ENCODE assay signal across 18 mouse cellular contexts in genomic region chr19:41670931-41671330, GRCm38 (mm10).
DNase-seq lines count a peak whose midpoint lies in the region; ATAC-seq lines count a peak whose summit lies in the region.
"Had no signal": no experiment of that assay in that cellular context is flagged by ENCODE, and none has a peak within 500 bp of the region (broad histone marks: within the 10 kb centered on the region; RNA-seq: fewer than 3 reads in every experiment).

No protein-coding gene starts in this region.

- H3K4me3 ChIP-seq in forebrain, embryonic 10.5 days, result no peak overlapping the region
- no peak overlapping the region for H3K4me3 ChIP-seq in forebrain, embryonic 11.5 days (ENCODE audit: low read depth, low read length)
- no peak overlapping the region for H3K4me3 ChIP-seq in kidney, embryonic 15.5 days (replicated peaks)
- H3K4me3 ChIP-seq in hindbrain, embryonic 14.5 days (replicated peaks; ENCODE audit: low read length), result no peak overlapping the region
- H3K4me3 ChIP-seq in midbrain, embryonic 16.5 days (ENCODE audit: low read depth, low read length), result no peak overlapping the region
- H3K4me3 ChIP-seq: heart, adult 2 months; heart, embryonic 13.5 days; neural tube, embryonic 12.5 days had no signal

- WGBS in forebrain, embryonic 10.5 days, result 52% methylated on average over 7 of the region's 7 CpGs
- 46% methylated on average over 7 of the region's 7 CpGs for WGBS in forebrain, embryonic 11.5 days
- WGBS in kidney, embryonic 15.5 days, result 54% methylated on average over 7 of the region's 7 CpGs
- WGBS in hindbrain, embryonic 14.5 days, result 17% methylated on average over 7 of the region's 7 CpGs
- 34% methylated on average over 7 of the region's 7 CpGs for WGBS in midbrain, embryonic 16.5 days

- H3K9me3 ChIP-seq in forebrain, embryonic 10.5 days, result no peaks in the 10 kb centered on the region
- H3K9me3 ChIP-seq in forebrain, embryonic 11.5 days (ENCODE audit: control insufficient read depth, low read length), result no peaks in the 10 kb centered on the region
- H3K9me3 ChIP-seq in kidney, embryonic 15.5 days (replicated peaks), result no peaks in the 10 kb centered on the region
- H3K9me3 ChIP-seq in hindbrain, embryonic 14.5 days (ENCODE audit: control insufficient read depth, low read length), result no peaks in the 10 kb centered on the region
- H3K9me3 ChIP-seq in midbrain, embryonic 16.5 days (replicated peaks; ENCODE audit: control insufficient read depth, low read length, poor library complexity, severe bottlenecking), result no peaks in the 10 kb centered on the region
- H3K9me3 ChIP-seq: heart, embryonic 13.5 days; neural tube, embryonic 12.5 days had no signal

- DNase-seq in forebrain, embryonic 10.5 days (ENCODE audit: extremely low spot score, low spot score), result no peak
- DNase-seq in forebrain, embryonic 11.5 days (ENCODE audit: low spot score), result no peak
- peak; percentile 20 for DNase-seq in kidney, postnatal 14 days
- no peak for DNase-seq in hindbrain, embryonic 14.5 days (ENCODE audit: low spot score)
- DNase-seq in kidney, adult 8-10 months, result no peak
- no peak for DNase-seq in urinary bladder, adult 18-20 months (ENCODE audit: low spot score in 2 of 2)
- DNase-seq: cerebellum, adult 9-10 months; gastrocnemius, postnatal 36 days; heart, adult 2 months; heart, postnatal 14 days; right cerebral cortex, adult 18-20 months; right cerebral cortex, postnatal 4 days; thymus, postnatal 14 days had no signal

- peaks cover 69% of the 10 kb centered on the region for H3K27me3 ChIP-seq in forebrain, embryonic 10.5 days (ENCODE audit: poor library complexity, severe bottlenecking)
- no peaks in the 10 kb centered on the region for H3K27me3 ChIP-seq in forebrain, embryonic 11.5 days (ENCODE audit: control insufficient read depth, insufficient read depth, low read length)
- H3K27me3 ChIP-seq in kidney, embryonic 15.5 days, result peaks cover 4% of the 10 kb centered on the region
- H3K27me3 ChIP-seq in hindbrain, embryonic 14.5 days (ENCODE audit: control insufficient read depth, insufficient read depth, low read length), result no peaks in the 10 kb centered on the region; the same call in 1 of the 2 replicates
- H3K27me3 ChIP-seq in midbrain, embryonic 16.5 days (ENCODE audit: control insufficient read depth, insufficient read depth, low read depth, low read length), result no peaks in the 10 kb centered on the region; the same call in 1 of the 2 replicates

- no peak overlapping the region for H3K4me2 ChIP-seq in forebrain, embryonic 11.5 days (ENCODE audit: low read depth, low read length, severe bottlenecking)
- no peak overlapping the region for H3K4me2 ChIP-seq in kidney, embryonic 15.5 days
- no peak overlapping the region for H3K4me2 ChIP-seq in hindbrain, embryonic 14.5 days (replicated peaks)
- H3K4me2 ChIP-seq in midbrain, embryonic 16.5 days (ENCODE audit: low read length), result no peak overlapping the region
- H3K4me2 ChIP-seq: heart, embryonic 13.5 days had no signal

- peak overlapping the region; percentile 12; the same call in 1 of the 2 replicates for H3K27ac ChIP-seq in forebrain, embryonic 10.5 days
- no peak overlapping the region for H3K27ac ChIP-seq in forebrain, embryonic 11.5 days (ENCODE audit: low read depth, low read length)
- H3K27ac ChIP-seq in kidney, embryonic 15.5 days, result no peak overlapping the region
- 0 out of 2 replicates have a peak overlapping the region, but pooled peaks have one; percentile 15 for H3K27ac ChIP-seq in hindbrain, embryonic 14.5 days
- peak overlapping the region; percentile 15; the same call in 1 of the 2 replicates for H3K27ac ChIP-seq in midbrain, embryonic 16.5 days (ENCODE audit: low read length)
- H3K27ac ChIP-seq: heart, adult 2 months; heart, embryonic 13.5 days had no signal

- ATAC-seq in forebrain, embryonic 11.5 days (replicated peaks; ENCODE audit: low FRiP score), result no peak
- ATAC-seq in kidney, embryonic 15.5 days (replicated peaks; ENCODE audit: low FRiP score), result no peak
- no peak for ATAC-seq in hindbrain, embryonic 14.5 days (ENCODE audit: low FRiP score)
- no peak for ATAC-seq in midbrain, embryonic 16.5 days
- ATAC-seq: intestine, postnatal 0 days had no signal

- peaks cover 53% of the 10 kb centered on the region for H3K4me1 ChIP-seq in forebrain, embryonic 10.5 days
- peaks cover 20% of the 10 kb centered on the region for H3K4me1 ChIP-seq in forebrain, embryonic 11.5 days (replicated peaks; ENCODE audit: control insufficient read depth, insufficient read depth, low read length)
- H3K4me1 ChIP-seq in kidney, embryonic 15.5 days, result peaks cover 44% of the 10 kb centered on the region
- peaks cover 47% of the 10 kb centered on the region for H3K4me1 ChIP-seq in hindbrain, embryonic 14.5 days (replicated peaks; ENCODE audit: control insufficient read depth, insufficient read depth, low read length)
- peaks cover 49% of the 10 kb centered on the region for H3K4me1 ChIP-seq in midbrain, embryonic 16.5 days (ENCODE audit: control insufficient read depth, insufficient read depth, low read length)

- no peak overlapping the region for H3K9ac ChIP-seq in forebrain, embryonic 11.5 days (ENCODE audit: low read length)
- no peak overlapping the region for H3K9ac ChIP-seq in kidney, embryonic 15.5 days
- H3K9ac ChIP-seq in hindbrain, embryonic 14.5 days, result no peak overlapping the region
- no peak overlapping the region for H3K9ac ChIP-seq in midbrain, embryonic 16.5 days (ENCODE audit: low read depth, low read length)
- H3K9ac ChIP-seq: heart, embryonic 13.5 days; neural tube, embryonic 12.5 days had no signal

- no peaks in the 10 kb centered on the region for H3K36me3 ChIP-seq in forebrain, embryonic 10.5 days (replicated peaks)
- H3K36me3 ChIP-seq in forebrain, embryonic 11.5 days (ENCODE audit: control insufficient read depth, insufficient read depth, low read length), result no peaks in the 10 kb centered on the region
- H3K36me3 ChIP-seq in kidney, embryonic 15.5 days, result no peaks in the 10 kb centered on the region
- no peaks in the 10 kb centered on the region for H3K36me3 ChIP-seq in hindbrain, embryonic 14.5 days (replicated peaks; ENCODE audit: control insufficient read depth, insufficient read depth)
- no peaks in the 10 kb centered on the region for H3K36me3 ChIP-seq in midbrain, embryonic 16.5 days (ENCODE audit: control insufficient read depth, insufficient read depth, low read length)
- H3K36me3 ChIP-seq: heart, embryonic 13.5 days; neural tube, embryonic 12.5 days had no signal

Comparison
In these comparisons a context has a peak if more than half of its experiments do, and no peak if none do; other contexts are left out.
1. H3K27ac ChIP-seq: peak in forebrain, embryonic 10.5 days (single experiment), hindbrain, embryonic 14.5 days (single experiment) and midbrain, embryonic 16.5 days (single experiment); none in forebrain, embryonic 11.5 days (single experiment) and kidney, embryonic 15.5 days (single experiment).